Mouse (Mus musculus) neural tube, postnatal 0 days (tissue): Measurements from ENCODE around the gene Ms4a15. TPM values are rescaled to one million over a fixed set of nuclear protein-coding genes. Genes with fewer than 3 reads are reported as not detected.

Experiments
- polyA plus RNA-seq: library from polyadenylated mRNA; unstranded; fragments of >200 nt; fragmentation: Nextera tagmentation; extraction: Ambion mirVana; gene quantifications from 2 replicates; pipeline ENCODE4 v1.2.1, GENCODE M21; 2015

Ms4a15 gene
- polyA plus RNA-seq: not detected in 2 replicates

GRCm38 (mm10) chr19:10993150-10993549 lies at the start of gene Ms4a15:
Gene Ms4a15, minus strand, starts transcription at chr19:10993250.

GRCm38 (mm10) chr19:11017891-11018290 lies 24.8 kb upstream of the Ms4a15 start, which contains the start of gene Ms4a18:
Gene Ms4a18, minus strand, starts transcription at chr19:11018031.

GRCm38 (mm10) chr19:10974238-10974865 lies 18.7 kb downstream of the Ms4a15 start, which contains the start of gene Ms4a10:
Gene Ms4a10, minus strand, starts transcription at chr19:10974670.

GRCm38 (mm10) chr19:10949112-10949511 lies 43.9 kb downstream of the Ms4a15 start, which contains the start of gene Ccdc86:
Gene Ccdc86, minus strand, starts transcription at chr19:10949266.

GRCm38 (mm10) chr19:10937110-10937563 lies 55.9 kb downstream of the Ms4a15 start, which contains the start of gene Ptgdr2:
Gene Ptgdr2, plus strand, starts transcription at chr19:10937160.

Other genes starting within 250 kb of the Ms4a15 start
- 0.19 TPM in 1 of 2 replicates, not detected in the other for gene Cd6, start 163.2 kb downstream of the Ms4a15 start, polyA plus RNA-seq
- gene Slc15a3, start 153.5 kb downstream of the Ms4a15 start, polyA plus RNA-seq: 0.49 and 0.53 TPM in 2 replicates
- gene Tmem132a, start 123.3 kb downstream of the Ms4a15 start, polyA plus RNA-seq: 97.6 and 125 TPM in 2 replicates
- gene Tmem109, start 111.2 kb downstream of the Ms4a15 start, polyA plus RNA-seq: 44.0 and 44.3 TPM in 2 replicates
- 37.5 and 53.7 TPM in 2 replicates for gene Prpf19, start 98.0 kb downstream of the Ms4a15 start, polyA plus RNA-seq
- gene Zp1, start 72.6 kb downstream of the Ms4a15 start, polyA plus RNA-seq: 0.31 and 0.43 TPM in 2 replicates
- gene Ptgdr2, start 56.1 kb downstream of the Ms4a15 start, polyA plus RNA-seq: 0.11 and 0.18 TPM in 2 replicates
- gene Ccdc86, start 44.0 kb downstream of the Ms4a15 start, polyA plus RNA-seq: 12.8 and 13.1 TPM in 2 replicates
- gene Ms4a10, start 18.6 kb downstream of the Ms4a15 start, polyA plus RNA-seq: not detected in 2 replicates
- gene Ms4a18, start 24.8 kb upstream of the Ms4a15 start, polyA plus RNA-seq: not detected in 2 replicates
- not detected in 2 replicates for gene Ms4a8a, start 87.9 kb upstream of the Ms4a15 start, polyA plus RNA-seq
- gene 1700017D01Rik, start 137.6 kb upstream of the Ms4a15 start, polyA plus RNA-seq: not detected in 2 replicates
- not detected in 2 replicates for gene 1700025F22Rik, start 172.1 kb upstream of the Ms4a15 start, polyA plus RNA-seq
- not detected in 2 replicates for gene Ms4a13, start 203.5 kb upstream of the Ms4a15 start, polyA plus RNA-seq
- gene Ms4a12, start 239.2 kb upstream of the Ms4a15 start, polyA plus RNA-seq: not detected in 2 replicates